Mouse (Mus musculus) gastrocnemius, adult 2 months (tissue): ENCODE results near the gene Atxn1. TPM values are rescaled to one million over a fixed set of nuclear protein-coding genes. Genes with fewer than 3 reads are reported as not detected.

ENCODE experiments used
- DNase-seq: peaks from one replicate; pipeline ENCODE4 v3.0.0; 2022
- H3K27ac ChIP-seq: fragments of 200-600 bp; 2 replicates; pipeline ENCODE4 v1.8.1; 2022; ENCODE audit warnings: mild to moderate bottlenecking
- H3K4me3 ChIP-seq: fragments of 200-600 bp; 2 replicates; pipeline ENCODE4 v1.8.1; 2022; ENCODE audit warnings: mild to moderate bottlenecking, moderate library complexity
- CTCF ChIP-seq: fragments of 200-600 bp; IDR thresholded peaks from 2 replicates; pipeline ENCODE4 v1.8.1; 2022; ENCODE audit warnings: antibody characterized with exemption, mild to moderate bottlenecking, moderate library complexity
- intact Hi-C: fragments of 180-260 bp; cut with DNase I; formaldehyde crosslinking; loops from one replicate; pipeline ENCODE4 v1.15.1; 2025
- total RNA-seq, 2 experiments: library from RNA; stranded (reverse); gene quantifications; 2 replicates each; pipeline ENCODE4 v1.2.3; 2021

The Atxn1 gene
- total RNA-seq, 2 experiments from 2014 or later: 40.4 to 56.3 TPM

DNA sequence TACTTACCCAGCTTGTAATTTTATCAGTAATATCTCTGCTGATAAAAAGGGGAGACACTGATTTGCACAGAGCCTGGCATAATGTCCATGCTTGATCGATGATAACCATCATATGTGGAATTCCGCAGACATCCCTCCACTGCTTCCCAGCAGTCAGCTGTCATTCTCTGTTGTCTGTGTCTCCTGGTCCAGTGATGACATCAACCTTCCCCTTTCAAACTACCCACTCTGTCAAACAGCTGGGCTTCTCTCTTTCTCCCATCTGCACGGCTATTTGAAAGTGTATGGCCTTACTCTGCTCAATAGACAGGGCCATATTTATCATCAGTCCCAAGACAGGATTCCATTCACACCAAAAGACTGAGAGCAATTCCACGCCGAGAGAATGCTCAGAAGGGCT lies 387.4 kb downstream of the Atxn1 start:
- DNase-seq: no peak
- Histone ChIP-seq H3K27ac (peak overlapping the region; percentile 28; the same call in 1 of the 2 replicates), H3K4me3 (no peak overlapping the region)
- intact Hi-C loops: no loop called here
- TF ChIP-seq CTCF: no peak

DNA sequence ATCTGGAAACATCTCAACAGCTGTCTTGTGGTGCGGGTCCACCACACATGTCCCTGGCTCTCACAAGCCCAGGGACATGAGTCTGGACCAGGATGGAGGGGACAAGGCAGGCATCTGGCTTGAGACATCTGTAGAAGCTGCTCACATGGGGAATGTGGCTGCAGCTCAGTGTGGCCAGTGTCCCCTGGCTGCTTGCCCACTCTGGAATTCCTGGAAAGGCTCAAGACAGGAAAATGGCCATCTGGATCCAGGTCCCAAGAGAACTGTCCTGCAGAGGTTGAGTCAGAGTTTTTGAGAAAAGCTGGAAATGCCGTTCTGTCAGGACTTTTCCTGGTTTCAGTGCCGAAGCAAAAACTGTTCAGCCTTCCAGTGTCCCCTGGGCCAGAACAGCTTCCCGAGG lies 388.6 kb downstream of the Atxn1 start:
- H3K4me3 ChIP-seq: peak overlapping the region; percentile 42
- intact Hi-C loops: no loop called here
- peak overlapping the region; percentile 78 for H3K27ac ChIP-seq
- DNase-seq: peak; percentile 84
- no peak for TF ChIP-seq CTCF

DNA sequence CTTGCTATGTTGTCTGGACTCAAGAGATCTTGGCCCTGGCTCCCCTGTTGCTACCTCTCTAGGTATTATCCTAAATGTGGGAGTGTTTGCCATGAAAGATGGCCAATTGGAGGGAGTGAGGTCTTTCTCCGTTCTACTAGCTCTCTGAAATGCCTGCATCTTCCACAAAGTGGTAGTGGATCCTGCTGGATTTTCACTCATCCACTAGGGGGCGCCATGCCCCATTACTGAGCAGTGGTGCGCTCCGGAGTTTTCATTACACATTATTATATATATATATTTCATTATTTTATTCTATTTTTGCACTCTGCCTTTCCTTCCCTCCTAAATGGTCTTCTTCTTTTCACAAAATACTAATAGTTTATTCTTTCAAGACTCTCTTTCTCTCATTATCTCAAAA lies 392.0 kb downstream of the Atxn1 start:
- DNase-seq: peak; percentile 70
- TF ChIP-seq CTCF: peak; percentile 94; the same call in 1 of the 2 replicates
- no peak overlapping the region for H3K27ac ChIP-seq
- H3K4me3 ChIP-seq: no peak overlapping the region
- intact Hi-C loops: loop anchor here (5.0 kb wide), 4 partner anchors 65 to 685 kb away; no protein-coding TSS in a partner anchor

- Histone ChIP-seq H3K4me3 (no peak overlapping the region), H3K27ac (no peak overlapping the region)
- intact Hi-C loops: loop anchor here (1.0 to 5.0 kb wide), 5 partner anchors 33 to 685 kb away; no protein-coding TSS in a partner anchor
- peak; percentile 78 for DNase-seq
- peak; percentile 98 for TF ChIP-seq CTCF
Observed at GRCm38 (mm10) chr13:45571795-45572262, 393.0 kb downstream of the Atxn1 start.

DNA sequence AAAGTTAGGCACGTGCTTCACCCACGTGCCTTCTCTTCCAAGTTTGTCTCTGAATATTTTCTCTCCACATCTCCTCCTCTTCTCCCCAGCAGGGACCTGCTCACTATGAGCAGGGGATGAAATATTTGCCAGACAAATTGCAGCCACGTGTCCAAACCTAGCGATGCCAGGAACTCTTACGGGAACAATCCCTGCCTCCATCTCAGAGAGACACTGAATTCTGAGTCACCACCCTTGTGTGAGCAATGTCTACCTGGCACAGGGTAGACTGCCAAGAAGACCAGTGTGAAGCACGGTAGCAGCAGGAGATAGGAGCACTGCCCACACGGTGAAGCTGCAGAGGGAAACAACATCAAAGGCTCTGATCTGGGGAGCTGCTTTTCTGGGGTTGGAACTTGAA lies 394.9 kb downstream of the Atxn1 start:
- H3K4me3 ChIP-seq: no peak overlapping the region
- intact Hi-C loops: loop anchor here (5.0 kb wide), 4 partner anchors 67 to 687 kb away; no protein-coding TSS in a partner anchor
- DNase-seq: no peak
- no peak for TF ChIP-seq CTCF
- no peak overlapping the region for H3K27ac ChIP-seq

DNA sequence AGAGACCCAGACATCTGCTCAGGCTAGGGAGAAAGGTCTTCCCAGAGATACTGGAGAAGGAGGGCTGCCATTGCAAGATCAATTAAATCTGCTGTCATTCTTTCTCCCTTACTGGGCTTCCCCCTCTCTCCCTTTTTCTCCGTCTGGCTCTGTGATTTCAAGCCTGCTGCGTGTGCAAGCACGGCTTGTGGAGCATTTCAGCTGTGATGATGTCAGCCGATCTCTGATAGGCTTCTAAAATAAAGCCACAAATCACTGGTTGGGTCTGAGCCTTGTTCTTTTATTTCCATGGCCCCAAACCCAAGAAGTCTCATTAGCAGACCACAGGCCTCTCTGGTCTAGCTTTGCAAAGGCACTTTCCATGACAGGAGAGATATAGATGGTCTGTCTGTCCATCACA lies 399.9 kb downstream of the Atxn1 start:
- intact Hi-C loops: no loop called here
- DNase-seq: no peak
- no peak overlapping the region for H3K4me3 ChIP-seq
- H3K27ac ChIP-seq: no peak overlapping the region
- TF ChIP-seq CTCF: no peak

DNA sequence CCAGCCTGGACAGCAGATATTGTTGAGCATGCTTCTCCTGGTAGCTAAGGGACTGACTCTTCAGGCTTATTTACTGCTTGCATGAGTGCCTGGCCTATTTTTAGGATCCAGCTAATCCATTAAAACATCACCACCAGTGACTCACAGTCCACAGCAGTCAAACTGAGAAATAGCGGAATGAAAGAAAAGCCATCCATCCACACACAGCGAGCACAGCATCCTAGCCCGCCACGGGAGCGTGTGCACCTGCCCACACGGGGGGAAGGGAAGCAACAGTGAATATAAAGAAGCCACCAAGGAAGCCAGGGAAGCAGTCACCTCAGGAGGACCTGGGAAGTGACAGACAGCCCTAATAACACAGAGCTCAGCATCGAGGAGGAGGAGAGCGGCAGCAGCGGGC lies 402.8 kb downstream of the Atxn1 start:
- no peak for TF ChIP-seq CTCF
- DNase-seq: no peak
- Histone ChIP-seq H3K4me3 (peak overlapping the region; percentile 25), H3K27ac (peak overlapping the region; percentile 73)
- intact Hi-C loops: no loop called here

DNA sequence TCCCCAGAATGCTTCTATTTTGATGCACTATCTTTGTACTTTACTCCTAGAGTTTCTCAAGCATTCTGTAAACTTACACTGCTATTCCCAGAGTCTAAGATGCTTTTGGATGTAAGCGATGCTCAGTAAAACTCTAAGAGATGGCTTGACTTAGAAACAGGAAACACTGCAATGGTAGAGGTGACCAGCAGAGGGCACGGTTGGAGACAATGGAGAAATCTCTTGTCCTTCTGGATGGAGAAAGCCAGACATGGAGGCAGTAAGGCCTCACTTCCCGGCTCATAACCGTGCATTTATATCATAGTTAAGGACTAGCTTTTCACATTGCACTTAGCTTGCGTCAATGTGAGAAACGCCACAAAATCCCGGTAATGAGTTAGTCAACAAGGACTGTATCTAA lies 404.3 kb downstream of the Atxn1 start:
- intact Hi-C loops: no loop called here
- no peak overlapping the region for H3K4me3 ChIP-seq
- H3K27ac ChIP-seq: no peak overlapping the region
- DNase-seq: no peak
- peak; percentile 48 for TF ChIP-seq CTCF

DNA sequence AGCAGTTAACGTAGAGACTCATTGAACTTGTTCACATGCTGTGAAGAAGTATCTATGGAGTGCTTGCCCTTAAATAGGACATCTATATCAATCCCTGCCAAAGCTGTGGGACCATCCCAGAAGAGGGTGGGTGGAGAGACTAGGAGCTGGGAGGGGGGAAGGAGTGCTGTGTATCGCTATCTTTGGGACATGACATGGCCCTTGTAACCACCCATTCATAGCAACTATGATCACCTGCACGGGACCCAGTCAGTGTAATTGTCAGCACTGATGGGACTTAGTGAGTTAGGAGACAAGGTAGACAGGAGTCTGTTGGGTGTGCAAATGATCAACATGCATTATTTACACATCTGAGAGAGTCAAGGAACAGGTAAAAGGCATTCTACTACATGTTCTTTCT lies 405.6 kb downstream of the Atxn1 start:
- no peak overlapping the region for H3K4me3 ChIP-seq
- intact Hi-C loops: no loop called here
- no peak overlapping the region for H3K27ac ChIP-seq
- no peak for DNase-seq
- TF ChIP-seq CTCF: no peak

GRCm38 (mm10) chr13:45558367-45558766 lies 406.4 kb downstream of the Atxn1 start:
- intact Hi-C loops: no loop called here
- no peak for TF ChIP-seq CTCF
- Histone ChIP-seq H3K27ac (no peak overlapping the region), H3K4me3 (no peak overlapping the region)
- no peak for DNase-seq

DNA sequence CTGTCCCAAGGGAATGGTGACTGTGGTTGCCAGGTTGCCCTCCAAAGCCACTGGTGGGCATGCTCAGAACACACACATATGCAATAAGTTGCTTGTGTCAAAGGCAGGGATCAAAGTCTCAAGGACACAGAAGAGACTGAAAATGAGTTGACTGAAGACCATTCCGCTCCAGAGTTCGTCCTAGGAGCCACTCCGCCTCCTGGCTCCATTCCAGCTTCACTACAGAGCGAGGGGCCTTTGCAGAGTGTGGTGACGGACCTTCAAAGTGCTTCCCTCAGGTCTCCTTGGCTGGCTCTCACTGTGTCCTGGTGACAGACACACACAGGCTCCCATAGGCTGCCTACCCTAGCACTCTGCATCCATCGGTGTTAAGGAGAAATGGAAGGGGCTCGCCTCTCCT lies 411.1 kb downstream of the Atxn1 start:
- DNase-seq: peak; percentile 12
- no peak for TF ChIP-seq CTCF
- intact Hi-C loops: no loop called here
- no peak overlapping the region for H3K27ac ChIP-seq
- no peak overlapping the region for H3K4me3 ChIP-seq

GRCm38 (mm10) chr13:45547549-45547948 lies 417.3 kb downstream of the Atxn1 start:
- intact Hi-C loops: no loop called here
- DNase-seq: peak; percentile 5
- H3K4me3 ChIP-seq: no peak overlapping the region
- TF ChIP-seq CTCF: no peak
- no peak overlapping the region for H3K27ac ChIP-seq

DNA sequence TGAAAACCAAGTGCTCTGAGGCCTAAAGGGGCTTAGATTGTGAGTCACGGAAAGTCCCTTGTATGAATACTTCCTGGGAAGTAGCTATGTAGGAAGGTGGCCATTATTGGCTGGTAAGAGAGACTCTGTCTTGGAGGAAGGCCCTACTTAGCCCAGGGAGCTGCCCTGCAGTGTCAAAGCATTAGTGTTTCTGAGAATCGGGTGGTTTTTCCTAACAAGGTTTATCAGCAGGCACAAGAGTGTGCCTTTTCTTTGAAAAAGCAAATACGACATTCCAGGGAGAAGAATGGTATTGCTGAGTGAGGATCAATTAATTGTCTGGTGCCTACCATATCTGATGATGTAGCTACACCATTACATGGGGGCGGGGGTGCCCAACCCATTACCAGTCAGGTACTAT lies 417.9 kb downstream of the Atxn1 start:
- DNase-seq: peak; percentile 8
- H3K4me3 ChIP-seq: no peak overlapping the region
- no peak for TF ChIP-seq CTCF
- intact Hi-C loops: no loop called here
- no peak overlapping the region for H3K27ac ChIP-seq

DNA sequence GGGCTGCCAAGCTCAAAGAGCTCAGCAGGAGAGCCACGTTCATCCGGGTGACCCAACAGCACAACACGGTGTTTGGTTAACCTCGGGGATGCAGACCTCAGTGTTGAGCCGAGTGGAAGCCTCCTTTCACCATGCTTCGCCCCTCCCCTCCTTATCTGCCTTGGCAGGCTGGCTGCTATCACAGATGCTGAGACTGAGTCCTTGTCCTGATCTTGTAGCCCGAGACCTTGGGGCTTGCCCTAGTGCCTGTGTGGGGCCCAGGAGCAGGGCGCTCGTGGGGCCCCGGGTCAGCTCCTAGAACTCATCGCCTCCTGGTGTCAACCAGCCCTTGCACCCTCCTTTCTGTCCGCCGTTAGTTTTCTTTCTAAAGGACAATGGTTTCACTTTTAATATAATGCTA lies 418.8 kb downstream of the Atxn1 start:
- intact Hi-C loops: no loop called here
- DNase-seq: no peak
- Histone ChIP-seq H3K4me3 (no peak overlapping the region), H3K27ac (no peak overlapping the region)
- TF ChIP-seq CTCF: no peak
